Mouse (Mus musculus) liver, embryonic 14.5 days (tissue): Measurements from ENCODE around the gene 1700125H20Rik.

Experiments used
- CTCF ChIP-seq: IDR thresholded peaks from 2 replicates; pipeline ENCODE4 v1.5.1; 2016; ENCODE audit warnings: antibody characterized with exemption, low read depth, control low read depth
- EP300 ChIP-seq: IDR thresholded peaks from 2 replicates; pipeline ENCODE4 v1.6.1; 2016; ENCODE audit warnings: antibody characterized with exemption, low read depth

GRCm38 (mm10) chr11:85222561-85222960 lies 52.4 kb downstream of the 1700125H20Rik start:
- TF ChIP-seq CTCF, result no peak
- no peak for TF ChIP-seq EP300
